Mouse (Mus musculus): ENCODE results near the gene Olfr873. TPM values are rescaled to one million over a fixed set of nuclear protein-coding genes. Genes with fewer than 3 reads are reported as not detected.
"Not testable (repeated sequence)": the region's sequence is repeated elsewhere in the genome, so short reads cannot be mapped to it uniquely, and the experiment has no call there.

Olfr873 gene
- not detected in 2 replicates for total RNA-seq (2017)

DNA sequence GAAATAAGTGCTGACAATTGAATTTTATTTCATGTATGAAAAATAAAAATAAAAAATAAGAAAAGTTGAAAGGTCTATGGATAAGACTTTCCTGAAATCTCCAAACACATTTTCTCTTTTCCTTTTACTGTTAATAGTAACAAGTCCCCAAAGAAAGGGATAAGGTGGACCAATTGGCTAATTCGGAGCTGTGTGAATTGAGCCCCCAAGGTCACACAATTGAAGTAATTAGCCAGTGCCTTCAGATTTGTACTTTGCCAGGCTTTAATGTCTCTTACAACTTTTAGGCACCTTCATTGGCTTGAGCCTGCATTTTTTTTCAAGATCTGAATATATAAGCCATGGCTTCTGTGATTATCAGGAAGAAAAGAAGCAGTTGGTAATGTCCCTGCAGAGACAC is at the start of gene Olfr873:
Gene Olfr873, plus strand, starts transcription at position 301 of the 400 bp plus-strand sequence.
- no peak for ATAC-seq (ENCODE audit: extremely low read depth, insufficient number of reproducible peaks, low FRiP score, poor library complexity, severe bottlenecking)

DNA sequence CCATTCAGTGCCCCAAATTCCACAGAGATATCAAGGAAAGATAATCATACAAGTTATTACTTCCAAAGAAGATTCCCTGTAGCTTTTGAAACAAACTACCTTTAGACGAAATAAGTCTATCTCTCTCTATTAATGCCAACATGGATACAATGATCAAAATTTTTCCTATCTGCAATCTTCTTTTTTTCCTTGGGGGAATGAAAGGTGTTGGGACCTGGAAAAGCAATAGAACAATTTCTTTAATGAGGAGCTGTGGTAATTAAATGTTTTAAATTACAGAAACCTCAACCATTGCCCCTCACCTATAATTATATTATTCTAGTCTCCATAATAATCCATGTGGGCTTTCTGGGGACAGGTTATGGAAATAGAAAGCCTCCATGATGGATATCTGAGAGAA is 16.3 kb upstream of the Olfr873 start, which contains the start of gene Olfr39:
Gene Olfr39, plus strand, starts transcription at position 301 of the 400 bp plus-strand sequence.
- no peak for ATAC-seq (ENCODE audit: extremely low read depth, insufficient number of reproducible peaks, low FRiP score, poor library complexity, severe bottlenecking)

DNA sequence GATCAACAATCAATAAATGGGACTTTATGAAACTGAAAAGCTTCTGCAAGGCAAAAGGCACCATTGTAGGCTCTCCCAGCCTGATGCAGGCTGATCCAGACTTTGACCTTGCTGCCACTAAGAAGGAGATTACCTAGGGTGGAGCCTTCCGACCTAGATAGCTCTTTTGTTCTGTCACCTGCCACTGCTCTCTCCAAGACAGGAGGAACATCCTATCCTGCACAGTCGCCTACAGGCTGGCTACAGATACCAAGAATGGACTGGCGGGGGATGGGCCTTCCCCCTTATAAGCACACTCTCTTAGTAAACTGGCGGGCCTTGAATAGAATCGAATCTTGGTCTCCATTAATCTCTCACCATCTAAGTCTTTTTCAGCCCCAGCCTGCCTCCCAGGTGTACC is 2.8 kb upstream of the Olfr873 start:
- ATAC-seq (ENCODE audit: extremely low read depth, insufficient number of reproducible peaks, low FRiP score, poor library complexity, severe bottlenecking) = not testable (repeated sequence)

DNA sequence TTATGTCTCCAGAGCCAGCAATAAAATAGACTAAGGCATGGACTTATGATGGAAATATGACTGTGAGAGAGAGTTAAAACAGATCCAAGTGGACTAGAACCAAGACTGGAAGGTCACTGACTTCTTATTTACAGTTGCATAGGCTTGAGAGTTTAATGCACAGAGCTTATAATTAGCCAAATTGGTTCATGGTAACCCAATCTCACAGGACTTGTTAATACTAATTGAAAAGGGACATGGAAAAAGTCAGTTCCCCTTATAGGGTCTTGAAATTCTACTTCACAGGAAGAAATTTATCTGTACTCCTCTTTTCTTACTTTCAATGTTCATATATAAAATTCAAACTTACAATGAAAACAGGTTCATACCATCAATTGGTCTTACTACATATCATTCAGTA is 37.7 kb downstream of the Olfr873 start, which contains the start of gene Olfr18:
Gene Olfr18, minus strand, starts transcription at position 101 of the 400 bp plus-strand sequence.
- ATAC-seq (ENCODE audit: extremely low read depth, insufficient number of reproducible peaks, low FRiP score, poor library complexity, severe bottlenecking) = no peak

DNA sequence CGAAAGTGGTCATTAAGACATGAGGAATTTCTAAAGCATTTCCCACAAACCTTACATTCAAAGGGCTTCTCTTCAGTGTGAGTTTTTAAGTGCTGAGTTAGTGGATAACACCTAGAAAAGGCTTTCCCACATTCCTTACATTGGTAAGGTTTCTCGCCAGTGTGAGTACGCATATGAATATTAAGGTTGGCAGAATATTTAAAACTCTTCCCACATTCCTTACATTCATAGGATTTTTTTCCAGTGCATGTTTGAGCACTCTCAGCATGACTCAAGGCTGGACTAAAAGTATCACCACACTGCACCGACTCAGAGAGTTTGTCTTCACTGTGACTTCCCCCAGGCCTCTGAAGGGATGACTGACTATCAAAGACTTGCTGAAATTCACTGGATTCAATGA is 50.2 kb downstream of the Olfr873 start:
- no peak for ATAC-seq (ENCODE audit: extremely low read depth, insufficient number of reproducible peaks, low FRiP score, poor library complexity, severe bottlenecking)

Other genes starting within 250 kb of the Olfr873 start
- not detected in 2 replicates for gene Olfr867, start 241.0 kb upstream of the Olfr873 start, total RNA-seq (2017)
- gene Olfr868, start 199.9 kb upstream of the Olfr873 start, total RNA-seq (2017) = not detected in 2 replicates
- gene Olfr869, start 169.5 kb upstream of the Olfr873 start, total RNA-seq (2017) = not detected in 2 replicates
- not detected in 2 replicates for gene Olfr870, start 124.5 kb upstream of the Olfr873 start, total RNA-seq (2017)
- not detected in 2 replicates for gene Olfr871, start 86.3 kb upstream of the Olfr873 start, total RNA-seq (2017)
- gene Olfr872, start 61.4 kb upstream of the Olfr873 start, total RNA-seq (2017) = not detected in 2 replicates
- not detected in 2 replicates for gene Olfr39, start 16.2 kb upstream of the Olfr873 start, total RNA-seq (2017)
- gene Olfr18, start 37.6 kb downstream of the Olfr873 start, total RNA-seq (2017) = 0.35 TPM in 1 of 2 replicates, not detected in the other
- gene Zfp560, start 86.6 kb downstream of the Olfr873 start, total RNA-seq (2017) = 2.3 and 2.7 TPM in 2 replicates
- 37.8 and 56.6 TPM in 2 replicates for gene Zfp26, start 161.6 kb downstream of the Olfr873 start, total RNA-seq (2017)
- 20.0 and 20.1 TPM in 2 replicates for gene Zfp426, start 194.2 kb downstream of the Olfr873 start, total RNA-seq (2017)
- gene Zfp266, start 222.9 kb downstream of the Olfr873 start, total RNA-seq (2017) = 21.5 and 29.0 TPM in 2 replicates